16 mouse cellular contexts compared by ENCODE assay signal in the genomic region with DNA sequence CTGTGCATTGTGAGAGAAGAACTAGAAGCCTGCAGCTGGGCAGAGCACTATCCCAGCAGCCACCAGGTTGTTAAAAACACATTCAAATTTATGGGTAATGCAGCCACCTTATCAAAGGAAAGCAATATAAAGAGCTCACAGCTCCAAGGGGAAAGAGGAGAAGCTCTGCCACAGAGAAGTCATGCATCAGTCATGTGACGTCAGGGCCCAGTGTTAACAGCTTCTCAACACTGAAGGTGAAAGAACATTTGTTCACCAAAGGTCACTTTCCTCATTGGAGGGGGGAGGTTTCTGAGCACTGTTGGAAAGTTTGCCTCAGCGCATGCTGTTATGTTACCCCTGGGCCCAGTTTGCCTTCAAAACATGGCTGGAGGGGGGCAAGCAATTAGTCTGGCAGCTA.
A peak's percentile ranks its signal among the peaks of the same experiment; 100 is the strongest.
DNase-seq lines count a peak whose midpoint lies in the region; ATAC-seq and TF ChIP-seq lines count a peak whose summit lies in the region.
"Had no signal": no experiment of that assay in that cellular context is flagged by ENCODE, and none has a peak within 500 bp of the region (broad histone marks: within the 10 kb centered on the region; RNA-seq: fewer than 3 reads in every experiment).

No protein-coding gene starts in this region.

- no peaks in the 10 kb centered on the region for H3K36me3 ChIP-seq in intestine, embryonic 15.5 days
- no peaks in the 10 kb centered on the region for H3K36me3 ChIP-seq in intestine, postnatal 0 days (ENCODE audit: control insufficient read depth, insufficient read depth)
- no peaks in the 10 kb centered on the region for H3K36me3 ChIP-seq in limb, embryonic 11.5 days (ENCODE audit: control insufficient read depth, insufficient read depth, low read length)
- no peaks in the 10 kb centered on the region for H3K36me3 ChIP-seq in hindbrain, embryonic 14.5 days (replicated peaks; ENCODE audit: control insufficient read depth, insufficient read depth)
- H3K36me3 ChIP-seq: heart, embryonic 15.5 days; hindbrain, embryonic 15.5 days; midbrain, embryonic 12.5 days had no signal

- H3K9ac ChIP-seq in intestine, embryonic 15.5 days = no peak overlapping the region
- no peak overlapping the region for H3K9ac ChIP-seq in intestine, postnatal 0 days (ENCODE audit: low read depth, low read length)
- H3K9ac ChIP-seq in limb, embryonic 11.5 days (ENCODE audit: low read length) = no peak overlapping the region
- no peak overlapping the region for H3K9ac ChIP-seq in hindbrain, embryonic 14.5 days
- H3K9ac ChIP-seq: heart, embryonic 15.5 days; hindbrain, embryonic 15.5 days; midbrain, embryonic 12.5 days had no signal

- H3K9me3 ChIP-seq in intestine, embryonic 15.5 days = no peaks in the 10 kb centered on the region
- H3K9me3 ChIP-seq in intestine, postnatal 0 days (ENCODE audit: control insufficient read depth) = no peaks in the 10 kb centered on the region
- H3K9me3 ChIP-seq in limb, embryonic 11.5 days (ENCODE audit: control insufficient read depth, low read length) = no peaks in the 10 kb centered on the region
- H3K9me3 ChIP-seq in hindbrain, embryonic 14.5 days (ENCODE audit: control insufficient read depth, low read length) = no peaks in the 10 kb centered on the region
- H3K9me3 ChIP-seq: heart, embryonic 15.5 days; hindbrain, embryonic 15.5 days; midbrain, embryonic 12.5 days had no signal

- ATAC-seq in intestine, embryonic 15.5 days = peak; percentile 81
- no peak; the same call in 1 of the 2 replicates for ATAC-seq in intestine, postnatal 0 days
- peak; percentile 91 for ATAC-seq in limb, embryonic 11.5 days (ENCODE audit: insufficient number of reproducible peaks, low FRiP score, low TSS enrichment, low read depth)
- ATAC-seq in hindbrain, embryonic 14.5 days (ENCODE audit: low FRiP score) = no peak

- no peak overlapping the region for H3K4me3 ChIP-seq in intestine, embryonic 15.5 days (replicated peaks)
- no peak overlapping the region for H3K4me3 ChIP-seq in intestine, postnatal 0 days (ENCODE audit: low read depth, low read length)
- no peak overlapping the region for H3K4me3 ChIP-seq in limb, embryonic 11.5 days (ENCODE audit: low read depth, low read length)
- no peak overlapping the region for H3K4me3 ChIP-seq in hindbrain, embryonic 14.5 days (replicated peaks; ENCODE audit: low read length)
- H3K4me3 ChIP-seq: heart, embryonic 15.5 days; hindbrain, embryonic 15.5 days; left cerebral cortex, adult 2 months; midbrain, embryonic 12.5 days had no signal

- H3K27me3 ChIP-seq in intestine, embryonic 15.5 days (replicated peaks) = no peaks in the 10 kb centered on the region
- no peaks in the 10 kb centered on the region for H3K27me3 ChIP-seq in intestine, postnatal 0 days (replicated peaks; ENCODE audit: control insufficient read depth, insufficient read depth, low read length)
- no peaks in the 10 kb centered on the region for H3K27me3 ChIP-seq in limb, embryonic 11.5 days (ENCODE audit: control insufficient read depth, insufficient read depth, low read length)
- no peaks in the 10 kb centered on the region for H3K27me3 ChIP-seq in hindbrain, embryonic 14.5 days (ENCODE audit: control insufficient read depth, insufficient read depth, low read length)
- H3K27me3 ChIP-seq: heart, embryonic 15.5 days; hindbrain, embryonic 15.5 days; midbrain, embryonic 12.5 days had no signal

- no peak for TF ChIP-seq CTCF in intestine, postnatal 0 days (IDR thresholded peaks at IDR 0.05; ENCODE audit: low read depth)

- no peaks in the 10 kb centered on the region for H3K4me1 ChIP-seq in intestine, embryonic 15.5 days (replicated peaks)
- no peaks in the 10 kb centered on the region for H3K4me1 ChIP-seq in intestine, postnatal 0 days (replicated peaks; ENCODE audit: control insufficient read depth, insufficient read depth, low read length)
- H3K4me1 ChIP-seq in limb, embryonic 11.5 days (ENCODE audit: control insufficient read depth, insufficient read depth, low read length) = peaks cover 7% of the 10 kb centered on the region
- no peaks in the 10 kb centered on the region for H3K4me1 ChIP-seq in hindbrain, embryonic 14.5 days (replicated peaks; ENCODE audit: control insufficient read depth, insufficient read depth, low read length)
- H3K4me1 ChIP-seq: hindbrain, embryonic 15.5 days; midbrain, embryonic 12.5 days had no signal

- H3K4me2 ChIP-seq in intestine, embryonic 15.5 days (replicated peaks) = no peak overlapping the region
- no peak overlapping the region for H3K4me2 ChIP-seq in intestine, postnatal 0 days (replicated peaks; ENCODE audit: low read depth)
- no peak overlapping the region for H3K4me2 ChIP-seq in limb, embryonic 11.5 days (ENCODE audit: low read depth, severe bottlenecking)
- H3K4me2 ChIP-seq in hindbrain, embryonic 14.5 days (replicated peaks) = no peak overlapping the region
- H3K4me2 ChIP-seq: heart, embryonic 15.5 days; hindbrain, embryonic 15.5 days; midbrain, embryonic 12.5 days had no signal

- WGBS in intestine, embryonic 15.5 days = 65% methylated on average over 2 of the region's 2 CpGs
- 65% methylated on average over 2 of the region's 2 CpGs for WGBS in intestine, postnatal 0 days
- 9% methylated on average over 2 of the region's 2 CpGs for WGBS in limb, embryonic 11.5 days
- WGBS in hindbrain, embryonic 14.5 days = 53% methylated on average over 2 of the region's 2 CpGs

- no peak overlapping the region for H3K27ac ChIP-seq in intestine, embryonic 15.5 days
- no peak overlapping the region for H3K27ac ChIP-seq in intestine, postnatal 0 days (ENCODE audit: low read depth, low read length)
- H3K27ac ChIP-seq in limb, embryonic 11.5 days (replicated peaks; ENCODE audit: low read depth, low read length) = no peak overlapping the region
- H3K27ac ChIP-seq in hindbrain, embryonic 14.5 days = no peak overlapping the region
- H3K27ac ChIP-seq: heart, embryonic 15.5 days; hindbrain, embryonic 15.5 days; left cerebral cortex, adult 2 months; midbrain, embryonic 12.5 days had no signal

- peak; percentile 6 for DNase-seq in ES-CJ7 (ENCODE audit: low read depth, low spot score)
- peak; percentile 57 for DNase-seq in embryo, embryonic 10.5 days (ENCODE audit: low spot score)
- DNase-seq in limb, embryonic 11.5 days (ENCODE audit: low spot score) = peak; percentile 71
- DNase-seq in cerebellum, postnatal 14 days = no peak
- DNase-seq in hindbrain, embryonic 14.5 days (ENCODE audit: low spot score) = no peak
- DNase-seq: adrenal gland, postnatal 25 days; cerebellum, adult 8-10 months; lung, adult 2 months; lung, postnatal 4 days; thymus, adult 18-20 months had no signal

Comparison
In these comparisons a context has a peak if more than half of its experiments do, and no peak if none do; other contexts are left out.
1. ATAC-seq: peak in intestine, embryonic 15.5 days (single experiment) and limb, embryonic 11.5 days (single experiment); none in intestine, postnatal 0 days (single experiment) and hindbrain, embryonic 14.5 days (single experiment).
2. DNase-seq: peak in ES-CJ7 (single experiment), embryo, embryonic 10.5 days (single experiment) and limb, embryonic 11.5 days (single experiment); none in cerebellum, postnatal 14 days (0 of 2) and hindbrain, embryonic 14.5 days (single experiment).